Mouse (Mus musculus) E14TG2a.4 (cell line): ENCODE data around the gene Hibch.
A peak's percentile ranks its signal among the peaks of the same experiment; 100 is the strongest.

Experiments
- H3K27me3 ChIP-seq: 2 replicates; pipeline ENCODE4 v1.6.1; 2014; ENCODE audit warnings: low read length, control low read depth; ENCODE audit not compliant: insufficient read depth
- H3K36me3 ChIP-seq: 2 replicates; pipeline ENCODE4 v1.6.1; 2014; ENCODE audit warnings: low read length, control low read depth; ENCODE audit not compliant: insufficient read depth
- H3K4me1 ChIP-seq: replicated peaks from 2 replicates; pipeline ENCODE4 v1.6.1; 2014; ENCODE audit warnings: low read depth, low read length, control low read depth
- H3K4me3 ChIP-seq: replicated peaks from 2 replicates; pipeline ENCODE4 v1.5.1; 2014; ENCODE audit warnings: mild to moderate bottlenecking, low read length
- H3K9me3 ChIP-seq: 2 replicates; pipeline ENCODE4 v1.6.1; 2014; ENCODE audit warnings: low read length, control low read depth
- CTCF ChIP-seq: conservative IDR thresholded peaks from 2 replicates; pipeline ENCODE4 v1.5.1; 2014; ENCODE audit warnings: low read length
- NANOG ChIP-seq: IDR thresholded peaks from 2 replicates; pipeline ENCODE4 v1.6.1; 2014; ENCODE audit warnings: borderline replicate concordance, low read length, mixed read lengths
- POU5F1 ChIP-seq: IDR thresholded peaks from 2 replicates; pipeline ENCODE4 v1.6.1; 2014; ENCODE audit warnings: low read length, borderline replicate concordance

Gene Hibch

DNA sequence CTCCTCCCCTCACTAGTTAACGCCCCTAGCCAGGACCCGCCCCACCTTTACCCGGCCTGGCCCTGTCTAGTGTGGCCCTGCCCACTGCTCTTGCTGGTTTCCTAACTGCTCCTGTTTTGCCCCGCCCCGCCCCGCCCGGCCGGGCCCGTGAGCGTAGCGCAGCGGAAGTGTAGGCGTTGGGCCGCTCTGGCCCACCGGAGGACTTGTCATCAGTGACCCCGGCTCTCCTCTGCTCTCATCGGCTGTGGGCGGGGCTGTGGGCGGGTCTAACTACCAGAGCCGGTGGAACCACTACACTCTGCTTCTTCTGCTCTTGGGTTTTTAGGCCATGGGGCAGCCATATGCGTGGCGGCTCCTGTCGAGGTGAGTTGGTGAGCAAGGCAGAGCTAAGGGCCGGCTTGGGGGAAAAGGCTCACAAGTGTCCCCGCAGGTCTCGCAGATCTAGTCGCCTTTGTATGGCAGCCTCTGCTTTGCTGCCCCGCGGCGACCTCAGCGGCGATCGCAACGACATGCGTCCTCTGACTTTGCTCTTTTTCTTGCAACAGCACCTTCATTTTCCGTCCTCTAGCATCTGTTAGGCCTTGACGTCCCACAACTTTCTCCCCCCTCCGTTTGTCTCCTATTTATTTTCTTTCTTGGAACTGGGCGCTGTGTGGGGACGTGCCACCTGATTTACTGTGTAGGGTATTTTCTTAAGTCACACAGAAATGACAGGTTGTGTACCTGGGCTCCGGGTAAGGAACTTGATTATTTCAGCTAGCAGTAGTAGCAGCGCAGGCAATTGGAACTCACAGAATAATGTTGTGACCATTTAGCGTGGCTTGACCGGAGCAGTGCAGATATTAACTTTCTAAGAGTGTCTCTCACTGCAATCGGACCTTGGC, at the start of gene Hibch:
Gene Hibch (plus strand): TSS at position 148 of the 884 bp plus-strand sequence.
- H3K36me3 ChIP-seq, result no peaks in the 10 kb centered on the region
- no peak for TF ChIP-seq NANOG
- no peak for TF ChIP-seq CTCF
- TF ChIP-seq POU5F1, result no peak
- H3K9me3 ChIP-seq, result no peaks in the 10 kb centered on the region
- peak within 1 kb of the TSS; percentile 82 for H3K4me3 ChIP-seq
- H3K27me3 ChIP-seq, result no peaks in the 10 kb centered on the region
- peaks cover 35% of the 10 kb centered on the region for H3K4me1 ChIP-seq

DNA sequence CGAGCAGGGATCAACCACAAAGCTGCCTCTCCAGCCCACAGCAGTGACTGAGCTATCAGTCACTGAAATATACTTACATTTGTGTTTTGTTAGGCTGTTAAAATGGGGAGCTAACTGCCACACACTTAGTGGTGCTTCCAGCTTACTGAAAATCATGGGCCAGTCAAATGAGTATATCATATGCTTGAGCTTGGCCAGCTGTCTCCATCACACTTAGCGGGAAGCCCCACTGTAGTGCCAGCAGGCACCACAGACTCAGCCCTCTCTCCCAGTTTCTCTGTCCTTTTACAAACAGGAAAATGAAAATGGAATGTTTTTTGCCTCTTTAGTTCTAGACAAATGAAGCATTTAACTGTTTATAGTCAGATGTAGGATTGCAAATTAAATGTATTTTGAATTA, 48.8 kb upstream of the Hibch start:
- Histone ChIP-seq H3K36me3 (no peaks in the 10 kb centered on the region), H3K4me1 (no peaks in the 10 kb centered on the region), H3K9me3 (no peaks in the 10 kb centered on the region), H3K4me3 (no peak overlapping the region), H3K27me3 (no peaks in the 10 kb centered on the region)
- TF ChIP-seq POU5F1, result no peak

DNA sequence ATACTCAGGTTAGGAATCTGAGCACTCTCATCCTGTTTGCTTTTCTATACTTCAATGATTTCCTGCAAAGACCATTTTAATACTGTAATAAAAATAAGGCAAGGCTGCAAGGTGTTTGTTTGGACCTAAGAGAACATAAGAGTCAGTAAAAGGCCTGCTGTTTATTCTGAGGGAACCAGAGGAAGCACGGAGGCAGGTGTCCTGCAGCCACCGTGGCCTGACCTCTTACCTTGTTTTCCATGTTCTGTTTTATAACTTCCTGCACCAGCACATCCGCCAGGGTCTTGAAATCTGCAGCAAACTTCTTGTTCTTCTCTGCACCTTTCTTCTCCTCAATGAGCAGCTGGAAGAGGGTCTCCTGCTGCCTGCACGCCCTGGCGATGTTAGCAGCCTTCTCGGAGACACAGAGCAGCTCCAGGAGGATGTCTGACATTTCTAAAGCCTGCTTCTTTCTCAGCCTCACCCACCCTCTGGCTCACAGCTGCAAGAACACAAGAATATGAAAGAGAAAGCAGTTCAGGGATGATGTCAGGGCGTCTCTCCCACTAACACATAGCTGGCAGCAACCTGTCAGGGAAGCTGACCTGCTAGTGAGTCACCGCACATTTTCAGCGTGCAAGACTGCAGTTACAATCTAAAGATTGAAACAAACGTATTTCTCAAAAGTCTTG, 45.5 kb upstream of the Hibch start:
- TF ChIP-seq NANOG (no peak), CTCF (no peak), POU5F1 (no peak)
- Histone ChIP-seq H3K27me3 (no peaks in the 10 kb centered on the region), H3K36me3 (no peaks in the 10 kb centered on the region), H3K4me3 (peak overlapping the region; percentile 59), H3K9me3 (no peaks in the 10 kb centered on the region), H3K4me1 (no peaks in the 10 kb centered on the region)

DNA sequence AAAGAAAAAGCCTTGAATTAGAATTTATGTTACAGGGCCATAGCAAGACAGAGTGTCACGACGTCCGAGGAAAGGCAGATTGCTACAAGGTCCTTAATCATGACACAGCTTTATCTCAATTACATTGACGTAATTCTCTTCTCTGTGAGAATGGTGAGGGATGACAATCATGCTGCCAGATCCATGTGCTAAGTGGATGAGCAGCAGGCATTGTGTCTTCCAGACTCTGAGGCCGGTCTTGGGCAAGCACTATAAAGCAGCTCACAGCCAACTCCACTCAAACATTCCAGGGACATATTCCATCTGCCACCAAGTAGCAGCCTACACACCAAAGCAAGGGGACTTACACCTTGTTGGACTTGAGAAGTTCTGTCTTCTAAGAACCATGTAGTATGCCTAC, 45.0 kb upstream of the Hibch start:
- TF ChIP-seq POU5F1, result no peak
- TF ChIP-seq CTCF, result no peak
- no peak for TF ChIP-seq NANOG
- no peaks in the 10 kb centered on the region for H3K4me1 ChIP-seq
- H3K9me3 ChIP-seq, result no peaks in the 10 kb centered on the region
- H3K4me3 ChIP-seq, result no peak overlapping the region
- no peaks in the 10 kb centered on the region for H3K36me3 ChIP-seq
- no peaks in the 10 kb centered on the region for H3K27me3 ChIP-seq

DNA sequence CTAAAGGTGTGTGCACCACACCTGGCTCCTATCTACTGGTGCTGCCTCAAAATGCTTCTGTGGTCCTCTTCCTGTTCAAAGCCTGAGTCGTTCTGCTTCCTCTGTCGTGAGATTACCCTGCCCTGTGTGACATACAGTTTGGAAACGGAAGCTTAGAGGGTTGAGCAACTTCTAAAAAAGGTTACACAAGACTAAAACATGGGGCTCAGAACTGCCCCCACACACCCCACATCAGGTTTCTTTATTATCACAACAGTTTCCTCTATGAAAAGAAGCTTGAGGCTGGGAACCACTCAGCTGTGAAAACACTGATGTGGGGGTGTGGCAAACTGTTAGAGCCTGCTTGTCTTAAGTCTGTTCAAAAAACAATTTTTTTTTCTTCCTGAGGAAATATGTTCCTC, 44.4 kb upstream of the Hibch start:
- no peaks in the 10 kb centered on the region for H3K4me1 ChIP-seq
- H3K27me3 ChIP-seq, result no peaks in the 10 kb centered on the region
- no peaks in the 10 kb centered on the region for H3K9me3 ChIP-seq
- TF ChIP-seq NANOG (no peak), POU5F1 (no peak), CTCF (no peak)
- no peak overlapping the region for H3K4me3 ChIP-seq
- no peaks in the 10 kb centered on the region for H3K36me3 ChIP-seq

DNA sequence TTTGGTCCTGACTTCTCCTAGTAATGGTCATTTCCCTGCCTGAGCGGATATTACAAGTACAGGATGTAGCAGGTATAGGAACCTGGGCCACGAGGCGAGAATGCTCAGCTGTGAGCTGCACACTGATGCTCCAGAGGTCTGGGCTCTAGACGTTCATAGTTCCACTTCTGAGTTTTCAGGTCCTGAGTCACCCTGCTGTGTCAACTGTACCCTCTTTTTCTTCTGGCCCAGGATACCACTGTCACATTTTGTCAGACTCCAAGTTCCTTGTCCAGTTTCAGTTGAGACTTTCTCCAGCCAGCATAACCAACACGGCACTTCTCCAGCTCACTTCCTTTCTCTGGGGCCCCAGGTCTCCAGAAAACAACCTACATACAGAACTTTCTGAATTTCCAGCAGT, 43.1 kb upstream of the Hibch start:
- TF ChIP-seq CTCF, result no peak
- no peak for TF ChIP-seq NANOG
- TF ChIP-seq POU5F1, result no peak
- no peaks in the 10 kb centered on the region for H3K4me1 ChIP-seq

DNA sequence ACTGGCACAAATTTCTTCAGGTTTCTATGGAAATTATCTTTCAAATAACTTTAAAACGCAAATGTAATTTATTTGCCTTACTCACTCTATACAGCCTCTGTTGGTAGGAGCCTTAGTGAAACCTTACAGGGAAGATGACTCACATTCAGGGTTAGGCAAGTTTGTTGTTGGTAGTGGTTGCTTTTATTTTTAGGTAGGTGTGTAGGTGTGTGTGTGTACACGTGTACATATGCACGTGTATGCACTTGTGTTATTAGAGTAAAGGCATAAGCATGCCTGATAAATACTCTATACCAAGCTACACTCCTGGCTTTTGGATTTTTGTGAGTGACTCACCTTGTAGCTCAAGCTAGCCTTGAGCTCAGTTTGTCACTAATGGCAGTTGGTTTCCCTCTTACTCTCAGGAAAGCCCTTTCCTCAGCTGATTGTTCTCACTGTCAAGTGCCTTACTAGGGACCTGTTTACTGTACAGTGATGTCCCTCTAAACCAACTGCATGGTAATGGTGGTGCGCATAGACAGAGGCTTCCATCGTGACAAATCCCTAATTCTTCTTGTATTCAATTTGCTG, 42.2 kb upstream of the Hibch start:
- no peak for TF ChIP-seq POU5F1
- no peak for TF ChIP-seq NANOG
- TF ChIP-seq CTCF, result no peak
- Histone ChIP-seq H3K4me3 (no peak overlapping the region), H3K4me1 (no peaks in the 10 kb centered on the region), H3K9me3 (no peaks in the 10 kb centered on the region), H3K27me3 (no peaks in the 10 kb centered on the region), H3K36me3 (no peaks in the 10 kb centered on the region)

More for the DNA sequence above, 43.1 kb upstream of the Hibch start:
- H3K27me3 ChIP-seq, result no peaks in the 10 kb centered on the region
- no peak overlapping the region for H3K4me3 ChIP-seq
- H3K36me3 ChIP-seq, result no peaks in the 10 kb centered on the region
- H3K9me3 ChIP-seq, result no peaks in the 10 kb centered on the region

DNA sequence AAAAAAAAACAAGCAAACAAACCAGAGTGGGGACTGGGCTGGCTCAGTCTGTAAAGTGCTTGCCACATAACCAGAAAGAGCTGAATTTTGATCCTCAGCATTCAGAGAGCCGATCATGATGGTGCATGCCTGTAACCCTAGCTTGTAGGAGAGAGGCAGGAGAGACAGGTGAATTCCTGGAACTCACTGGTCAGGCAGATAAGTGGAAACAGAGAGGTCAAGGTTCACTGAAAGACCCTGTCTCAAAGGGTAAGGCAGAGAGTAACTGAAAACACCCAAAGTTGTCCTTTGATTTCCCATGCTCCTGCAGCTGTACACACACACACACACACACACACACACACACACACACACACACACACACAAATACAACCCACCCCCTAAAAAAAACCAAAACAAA, 39.7 kb upstream of the Hibch start:
- Histone ChIP-seq H3K4me1 (no peaks in the 10 kb centered on the region), H3K27me3 (no peaks in the 10 kb centered on the region), H3K36me3 (no peaks in the 10 kb centered on the region), H3K4me3 (no peak overlapping the region), H3K9me3 (no peaks in the 10 kb centered on the region)
- TF ChIP-seq NANOG (no peak), POU5F1 (no peak), CTCF (no peak)
